Mouse (Mus musculus) forebrain, embryonic 12.5 days (tissue): ENCODE data around the gene Csdc2. TPM values are rescaled to one million over a fixed set of nuclear protein-coding genes. Genes with fewer than 3 reads are reported as not detected.
"Not testable (repeated sequence)": the region's sequence is repeated elsewhere in the genome, so short reads cannot be mapped to it uniquely, and the experiment has no call there.

Source experiments
- ATAC-seq: fragments of 200-750 bp; cut with Nextera tagmentation; 2 replicates; pipeline ENCODE4 v1.8.0; 2017; ENCODE audit warnings: moderate TSS enrichment; ENCODE audit not compliant: low FRiP score
- H3K27ac ChIP-seq: fragments of 300-500 bp; sonication (generic); 2 replicates; pipeline ENCODE4 v1.5.1; 2016; ENCODE audit warnings: mild to moderate bottlenecking
- H3K27me3 ChIP-seq: fragments of 300-500 bp; sonication (generic); 2 replicates; pipeline ENCODE4 v1.6.1; 2016; ENCODE audit warnings: mild to moderate bottlenecking
- H3K36me3 ChIP-seq: fragments of 300-500 bp; sonication (generic); replicated peaks from 2 replicates; pipeline ENCODE4 v1.6.1; 2016; ENCODE audit warnings: mild to moderate bottlenecking
- H3K4me1 ChIP-seq: fragments of 300-500 bp; sonication (generic); 2 replicates; pipeline ENCODE4 v1.6.1; 2016
- H3K4me2 ChIP-seq: fragments of 300-500 bp; sonication (generic); 2 replicates; pipeline ENCODE4 v1.6.1; 2016; ENCODE audit warnings: mild to moderate bottlenecking, moderate library complexity
- H3K4me3 ChIP-seq: fragments of 300-500 bp; sonication (generic); replicated peaks from 2 replicates; pipeline ENCODE4 v1.5.1; 2016; ENCODE audit warnings: mild to moderate bottlenecking
- H3K9ac ChIP-seq: fragments of 300-500 bp; sonication (generic); 2 replicates; pipeline ENCODE4 v1.6.1; 2016; ENCODE audit warnings: mild to moderate bottlenecking
- H3K9me3 ChIP-seq: fragments of 300-500 bp; sonication (generic); 2 replicates; pipeline ENCODE4 v1.6.1; 2016
- WGBS: fragments of 180-500 bp; shearing (Covaris S2); methylation state at CpG from one replicate; pipeline ENCODE4 v1.1.7; 2016; 5-methylcytosine and 5-hydroxymethylcytosine counted together
- polyA plus RNA-seq: library from polyadenylated mRNA; unstranded; fragments of >200 nt; fragmentation: Nextera tagmentation; extraction: Ambion mirVana; gene quantifications from 2 replicates; pipeline ENCODE4 v1.2.1, GENCODE M21; 2016

Csdc2 gene
- polyA plus RNA-seq, 1 experiment from 2014 or later, result 35.8 TPM

DNA sequence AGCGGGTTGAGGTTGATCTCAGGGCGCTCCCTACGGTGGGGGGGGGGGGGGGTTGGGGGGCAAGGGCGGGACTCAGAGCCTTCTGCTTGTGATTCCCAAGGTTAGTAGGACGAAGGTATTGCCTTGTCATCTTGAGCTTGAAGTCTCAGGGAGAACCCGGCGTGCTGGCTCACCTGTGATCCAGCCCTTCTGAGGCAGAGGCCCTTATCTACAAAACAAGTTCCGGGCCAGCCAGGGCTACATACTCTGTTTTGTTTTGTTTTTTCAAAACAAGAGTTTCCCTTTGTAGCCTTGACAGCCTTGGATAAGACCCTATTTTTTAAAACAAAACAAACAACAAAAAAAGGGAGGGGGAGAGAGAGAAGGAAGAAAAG lies 24.5 kb downstream of the Csdc2 start:
- no peak for ATAC-seq
- Histone ChIP-seq H3K4me3 (peak overlapping the region; percentile 56), H3K4me1 (peaks cover 3% of the 10 kb centered on the region; the same call in 1 of the 2 replicates), H3K27ac (no peak overlapping the region), H3K4me2 (peak overlapping the region; percentile 94), H3K9ac (no peak overlapping the region), H3K9me3 (no peaks in the 10 kb centered on the region), H3K27me3 (no peaks in the 10 kb centered on the region), H3K36me3 (no peaks in the 10 kb centered on the region)
- 4% methylated on average over 7 of the region's 8 CpGs for WGBS

DNA sequence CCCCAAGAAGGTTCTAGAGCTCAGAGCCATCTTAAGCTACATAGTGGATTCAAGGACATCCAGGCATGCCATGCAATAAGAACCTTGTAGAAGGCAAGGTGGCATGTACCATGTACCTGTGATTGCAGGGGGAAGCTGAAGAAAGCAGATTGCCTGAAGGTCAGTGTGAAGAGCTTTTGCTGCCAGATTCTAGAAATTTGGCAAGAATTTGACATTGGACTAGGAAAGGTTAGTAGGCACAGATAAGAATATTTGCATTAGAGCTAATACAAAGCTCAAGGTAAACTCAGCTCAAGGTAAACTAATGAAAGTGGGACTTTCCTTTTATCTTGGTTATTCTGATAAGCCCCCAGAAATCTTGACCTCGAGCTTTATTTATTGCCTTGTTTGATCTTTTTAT lies 27.7 kb downstream of the Csdc2 start:
- Histone ChIP-seq H3K4me3 (no peak overlapping the region), H3K9ac (no peak overlapping the region), H3K4me2 (no peak overlapping the region), H3K4me1 (peaks cover 3% of the 10 kb centered on the region; the same call in 1 of the 2 replicates), H3K27me3 (no peaks in the 10 kb centered on the region), H3K27ac (no peak overlapping the region), H3K36me3 (no peaks in the 10 kb centered on the region), H3K9me3 (no peaks in the 10 kb centered on the region)
- ATAC-seq, result no peak
- WGBS, result 84% methylated on average over 1 of the region's 1 CpGs

DNA sequence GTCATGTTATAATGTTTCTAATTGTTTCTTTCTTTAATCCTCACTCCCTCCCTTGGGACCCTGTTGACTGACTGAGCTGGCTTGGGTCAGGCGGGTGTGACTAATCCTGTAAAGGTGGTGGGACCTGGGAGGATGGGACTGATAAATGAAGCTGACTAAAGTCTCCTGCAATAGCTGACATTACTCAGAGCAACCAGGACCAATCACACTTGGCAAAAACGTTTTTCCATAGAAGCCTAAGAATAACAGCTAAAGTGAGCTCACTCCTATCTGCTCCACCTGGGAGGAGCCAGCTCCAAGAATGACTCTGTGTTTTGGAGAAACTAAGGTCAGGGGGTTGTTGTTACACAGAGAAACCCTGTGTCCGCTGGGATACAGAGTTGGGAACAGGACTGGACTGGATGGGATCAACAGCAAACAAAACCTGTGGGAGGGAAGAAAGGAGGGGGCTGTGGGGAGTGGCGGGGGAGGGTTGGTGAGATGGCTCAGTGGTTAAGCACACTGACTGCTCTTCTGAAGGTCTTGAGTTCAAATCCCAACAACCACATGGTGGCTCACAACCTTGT lies 28.5 kb downstream of the Csdc2 start:
- ATAC-seq, result no peak
- 58% methylated on average over 4 of the region's 4 CpGs for WGBS

DNA sequence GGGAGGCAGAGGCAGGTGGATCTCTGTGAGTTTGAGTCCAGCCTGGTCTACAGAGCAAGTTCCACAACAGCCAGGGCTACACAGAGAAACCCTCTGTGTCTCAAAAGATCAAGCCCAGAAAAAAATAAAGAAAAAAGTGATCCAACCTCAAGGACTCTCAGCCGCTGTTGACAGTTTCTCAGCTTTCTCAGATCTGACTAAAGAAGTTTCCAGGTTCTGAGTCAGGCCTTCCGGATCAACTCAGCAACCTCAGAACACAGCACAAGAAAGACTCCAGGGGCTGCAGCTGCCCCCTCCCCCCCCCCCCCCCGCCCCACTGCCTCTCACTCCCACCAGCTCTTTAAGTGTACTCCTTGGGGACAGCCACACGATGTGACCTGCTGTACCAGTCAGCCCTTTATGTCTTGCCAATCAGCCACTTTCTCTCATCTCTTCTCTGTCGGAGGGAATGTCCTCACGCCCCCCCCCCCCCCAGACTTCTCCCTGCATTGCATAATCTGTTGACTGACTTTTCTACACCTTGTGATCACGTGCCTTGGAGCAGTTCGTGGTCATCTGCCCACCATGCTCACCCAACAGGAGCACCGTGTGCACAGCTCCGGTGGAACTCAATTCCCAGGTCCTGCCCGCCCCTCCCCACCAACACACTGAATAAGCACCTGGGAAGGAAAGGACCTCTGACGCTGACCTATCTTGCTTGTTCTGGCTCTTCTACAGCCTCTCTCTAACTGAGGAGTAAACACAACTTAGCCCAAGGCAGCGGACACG lies 29.7 kb downstream of the Csdc2 start:
- Histone ChIP-seq H3K27me3 (no peaks in the 10 kb centered on the region), H3K4me1 (no peaks in the 10 kb centered on the region), H3K27ac (no peak overlapping the region), H3K36me3 (no peaks in the 10 kb centered on the region), H3K9ac (no peak overlapping the region), H3K4me3 (no peak overlapping the region), H3K4me2 (no peak overlapping the region), H3K9me3 (no peaks in the 10 kb centered on the region)
- ATAC-seq, result no peak
- 82% methylated on average over 13 of the region's 14 CpGs for WGBS

More for the DNA sequence above, 28.5 kb downstream of the Csdc2 start:
- Histone ChIP-seq H3K4me3 (no peak overlapping the region), H3K36me3 (no peaks in the 10 kb centered on the region), H3K4me2 (no peak overlapping the region), H3K9ac (no peak overlapping the region), H3K4me1 (peaks cover 3% of the 10 kb centered on the region; the same call in 1 of the 2 replicates), H3K9me3 (no peaks in the 10 kb centered on the region), H3K27ac (no peak overlapping the region), H3K27me3 (no peaks in the 10 kb centered on the region)

DNA sequence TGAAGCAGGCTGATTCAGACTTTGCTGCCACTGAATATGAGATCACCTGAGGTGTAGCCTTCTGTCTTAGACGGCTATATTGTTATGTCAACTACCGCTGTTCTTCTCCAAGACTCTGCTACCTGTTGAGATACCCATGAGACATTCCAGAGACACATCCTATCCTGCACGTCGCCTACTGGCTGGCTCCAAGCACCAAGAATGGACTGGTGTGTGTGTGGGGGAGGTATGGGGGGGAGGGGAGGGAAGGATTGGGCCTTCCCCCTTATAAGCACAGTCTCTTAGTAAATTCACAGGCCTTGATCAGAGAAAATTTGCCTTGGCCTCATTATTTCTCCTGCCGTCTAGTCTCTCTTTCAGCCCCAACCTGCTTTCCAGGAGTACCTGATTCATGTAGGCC lies 31.3 kb downstream of the Csdc2 start:
- WGBS, result 90% methylated on average over 5 of the region's 5 CpGs
- H3K4me1 ChIP-seq, result no peaks in the 10 kb centered on the region
- H3K9me3 ChIP-seq, result peaks cover 3% of the 10 kb centered on the region; the same call in 1 of the 2 replicates
- no peak overlapping the region for H3K4me3 ChIP-seq
- H3K27me3 ChIP-seq, result no peaks in the 10 kb centered on the region
- H3K27ac ChIP-seq, result no peak overlapping the region
- ATAC-seq, result no peak
- H3K4me2 ChIP-seq, result no peak overlapping the region
- no peak overlapping the region for H3K9ac ChIP-seq
- H3K36me3 ChIP-seq, result no peaks in the 10 kb centered on the region

DNA sequence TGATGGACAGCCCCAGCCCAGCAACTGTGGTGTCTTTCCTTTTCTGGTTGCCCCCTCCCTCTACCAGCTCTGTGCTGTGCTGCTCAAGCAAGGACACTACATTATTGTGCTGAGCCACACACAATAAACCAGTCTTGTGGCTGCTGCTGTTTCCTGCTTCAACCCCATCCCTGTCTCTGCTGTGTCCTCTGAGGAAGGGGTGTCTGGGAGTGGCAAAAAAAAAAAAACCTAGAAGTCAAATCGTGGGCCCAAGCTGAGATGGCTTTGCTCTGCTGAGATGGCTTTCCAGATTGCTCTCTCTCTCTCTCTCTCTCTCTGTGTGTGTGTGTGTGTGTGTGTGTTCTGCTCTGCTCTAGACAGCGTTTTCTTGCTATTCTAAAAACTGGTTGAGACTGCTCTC lies 31.9 kb downstream of the Csdc2 start:
- H3K27ac ChIP-seq, result no peak overlapping the region
- no peak overlapping the region for H3K4me3 ChIP-seq
- WGBS, result 80% methylated on average over 2 of the region's 2 CpGs

DNA sequence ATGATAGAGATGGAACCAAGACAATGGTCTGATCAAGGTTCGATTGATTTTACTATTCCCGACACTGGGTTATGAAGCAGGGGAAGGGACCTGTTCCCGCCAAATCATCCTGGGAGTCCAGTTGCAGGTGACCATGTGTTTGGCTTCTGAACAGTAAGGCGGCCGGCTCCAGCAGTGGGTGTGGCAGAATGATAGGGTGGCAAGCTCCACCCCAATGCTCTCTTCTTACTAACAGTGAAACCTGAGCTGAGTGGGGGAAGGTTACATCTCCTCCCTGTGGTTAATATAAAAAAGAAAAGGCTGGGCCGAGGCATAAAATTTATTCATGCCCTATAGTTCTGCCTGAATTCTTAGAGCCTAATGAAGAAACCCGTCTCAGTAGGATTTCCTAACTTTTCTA lies 32.6 kb downstream of the Csdc2 start:
- H3K36me3 ChIP-seq, result no peaks in the 10 kb centered on the region
- H3K9ac ChIP-seq, result no peak overlapping the region
- H3K4me2 ChIP-seq, result no peak overlapping the region
- H3K4me3 ChIP-seq, result no peak overlapping the region
- H3K27me3 ChIP-seq, result no peaks in the 10 kb centered on the region
- H3K4me1 ChIP-seq, result no peaks in the 10 kb centered on the region
- ATAC-seq, result no peak
- H3K27ac ChIP-seq, result no peak overlapping the region
- WGBS, result 64% methylated on average over 7 of the region's 7 CpGs
- peaks cover 3% of the 10 kb centered on the region; the same call in 1 of the 2 replicates for H3K9me3 ChIP-seq

More for the DNA sequence above, 31.9 kb downstream of the Csdc2 start:
- no peak for ATAC-seq
- Histone ChIP-seq H3K4me1 (no peaks in the 10 kb centered on the region), H3K9me3 (peaks cover 3% of the 10 kb centered on the region; the same call in 1 of the 2 replicates), H3K9ac (no peak overlapping the region), H3K4me2 (no peak overlapping the region), H3K27me3 (no peaks in the 10 kb centered on the region), H3K36me3 (no peaks in the 10 kb centered on the region)

DNA sequence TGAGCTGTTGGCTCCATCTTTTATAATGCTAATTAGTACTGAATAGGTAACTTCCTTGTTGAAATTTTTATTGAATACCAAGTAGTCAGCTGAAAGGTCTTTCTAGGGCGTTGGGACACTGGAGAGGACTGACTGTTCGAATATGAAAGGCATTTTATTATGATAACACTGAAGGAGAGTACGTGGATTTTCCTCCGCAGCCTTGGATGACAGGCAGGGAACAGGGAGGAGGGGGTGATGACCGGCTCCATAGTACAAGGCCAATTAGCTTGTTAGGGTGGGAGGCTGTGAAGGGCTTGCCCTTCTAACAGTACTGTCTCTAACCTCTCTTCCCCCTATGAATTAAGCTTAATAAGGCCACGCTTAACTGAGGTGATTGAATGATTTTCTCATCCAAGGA lies 33.1 kb downstream of the Csdc2 start:
- H3K9ac ChIP-seq, H3K27ac ChIP-seq, H3K9me3 ChIP-seq, H3K4me3 ChIP-seq, H3K4me2 ChIP-seq, ATAC-seq, H3K4me1 ChIP-seq, H3K27me3 ChIP-seq, H3K36me3 ChIP-seq: not testable (repeated sequence)
- WGBS, result 44% methylated on average over 6 of the region's 6 CpGs

DNA sequence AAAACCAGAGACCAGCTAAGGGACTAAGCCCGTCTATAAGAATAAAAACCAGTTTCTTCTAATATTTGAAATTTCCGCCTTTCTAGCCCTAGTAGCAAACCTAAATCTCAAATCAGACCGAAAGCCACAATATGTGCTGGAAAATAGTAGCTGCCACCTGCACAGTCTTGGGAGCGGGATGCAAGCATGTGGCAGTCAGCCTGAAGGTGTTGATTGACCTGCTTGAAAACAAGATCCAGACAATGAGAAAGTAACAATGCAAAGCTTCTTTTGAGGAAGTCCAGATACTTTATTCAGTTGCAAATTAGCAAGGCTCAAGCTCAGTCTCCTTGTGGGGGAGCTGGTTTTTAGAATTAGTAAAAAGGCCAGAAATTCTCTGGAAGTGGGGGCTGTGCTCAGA lies 33.9 kb downstream of the Csdc2 start:
- H3K4me1 ChIP-seq, H3K36me3 ChIP-seq, H3K9ac ChIP-seq, H3K4me2 ChIP-seq, ATAC-seq, H3K27me3 ChIP-seq, H3K4me3 ChIP-seq, H3K27ac ChIP-seq, H3K9me3 ChIP-seq: not testable (repeated sequence)
- 76% methylated on average over 4 of the region's 4 CpGs for WGBS

DNA sequence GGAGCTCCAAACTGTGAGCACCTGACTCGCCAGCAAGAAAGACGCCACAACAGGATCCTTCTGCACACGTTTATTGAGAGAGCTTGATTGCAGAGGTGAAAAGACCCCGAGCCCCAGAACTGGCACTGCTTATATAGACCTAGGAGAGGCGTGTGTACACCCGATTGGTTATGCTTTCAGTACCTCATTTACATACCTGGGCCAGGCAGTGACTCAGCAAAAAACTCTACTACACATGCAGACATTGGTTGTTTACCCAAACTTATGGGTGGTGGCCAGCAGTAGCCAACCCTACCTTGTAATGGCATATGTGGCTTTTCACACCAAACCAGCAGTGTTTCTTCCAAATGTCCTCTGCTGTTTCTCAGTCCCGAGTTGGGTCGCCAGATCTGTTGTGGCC lies 38.6 kb downstream of the Csdc2 start:
- not testable (repeated sequence) for H3K27ac ChIP-seq, H3K9me3 ChIP-seq, H3K4me1 ChIP-seq, H3K27me3 ChIP-seq, H3K36me3 ChIP-seq, ATAC-seq, H3K4me2 ChIP-seq, H3K9ac ChIP-seq, H3K4me3 ChIP-seq
- WGBS, result 92% methylated on average over 8 of the region's 8 CpGs

DNA sequence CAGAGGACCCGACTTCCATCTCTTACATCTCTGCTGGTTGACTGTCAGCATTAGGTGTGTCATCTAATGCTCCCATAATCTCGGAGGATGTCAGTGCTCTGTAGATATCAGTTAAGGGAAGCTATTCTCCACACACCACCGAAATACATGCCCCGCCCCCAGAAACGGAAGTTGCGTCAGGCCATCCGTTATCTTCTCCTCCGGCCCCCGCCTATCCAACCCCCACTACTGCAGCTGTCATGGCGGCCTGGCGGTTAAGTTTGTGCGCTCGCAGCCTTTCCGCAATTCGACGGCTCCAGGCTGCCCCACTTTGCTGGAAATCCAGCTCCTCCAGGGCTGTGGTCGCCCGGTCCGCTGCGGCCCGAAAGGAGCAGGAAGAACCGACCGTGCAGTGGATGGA lies 43.8 kb downstream of the Csdc2 start, which contains the start of gene 1700029P11Rik:
1700029P11Rik (plus strand) TSS at position 220 of the 400 bp plus-strand sequence.
- H3K9me3 ChIP-seq, result no peaks in the 10 kb centered on the region
- H3K9ac ChIP-seq, result no peak within 1 kb of the TSS
- H3K36me3 ChIP-seq, result no peaks in the 10 kb centered on the region
- 95% methylated on average over 23 of the region's 23 CpGs for WGBS
- ATAC-seq, result no peak
- no peak within 1 kb of the TSS for H3K4me3 ChIP-seq
- H3K4me1 ChIP-seq, result peaks cover 6% of the 10 kb centered on the region
- no peak within 1 kb of the TSS for H3K27ac ChIP-seq
- H3K27me3 ChIP-seq, result no peaks in the 10 kb centered on the region
- no peak within 1 kb of the TSS for H3K4me2 ChIP-seq

DNA sequence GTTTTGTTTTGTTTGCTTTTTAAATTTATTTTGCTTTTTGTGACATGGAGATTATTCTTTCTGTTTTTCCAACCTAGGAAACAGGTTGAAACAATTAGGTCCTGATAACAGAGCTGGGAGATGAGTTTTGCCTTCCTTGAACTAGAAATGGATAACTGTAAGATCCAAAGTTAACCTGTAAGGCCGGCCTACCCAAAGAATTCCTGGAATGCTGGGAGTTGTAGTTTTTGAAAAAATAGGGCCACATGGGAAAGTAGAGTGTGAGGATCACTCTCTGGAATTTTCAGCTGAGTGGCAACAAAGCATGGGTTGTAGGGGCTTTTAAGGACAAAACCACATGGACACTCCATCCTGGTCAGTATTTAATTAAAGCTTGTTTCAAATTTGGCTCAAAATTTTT lies 45.6 kb downstream of the Csdc2 start:
- peaks cover 13% of the 10 kb centered on the region for H3K4me1 ChIP-seq
- no peaks in the 10 kb centered on the region for H3K36me3 ChIP-seq
- no peaks in the 10 kb centered on the region for H3K27me3 ChIP-seq
- no peak overlapping the region for H3K4me2 ChIP-seq
- ATAC-seq, result no peak
- H3K27ac ChIP-seq, result no peak overlapping the region
- 51% methylated on average over 1 of the region's 1 CpGs for WGBS
- no peak overlapping the region for H3K4me3 ChIP-seq
- H3K9me3 ChIP-seq, result no peaks in the 10 kb centered on the region
- no peak overlapping the region for H3K9ac ChIP-seq
